Mouse (Mus musculus) megakaryocyte, embryonic 14.5 days (primary cell): ENCODE measurements around the gene Zfp768.

Experiments used
- FLI1 ChIP-seq: IDR thresholded peaks from 2 replicates; pipeline ENCODE4 v1.6.1; 2012; ENCODE audit warnings: low read length, inconsistent platforms, mixed read lengths
- GATA1 ChIP-seq: IDR thresholded peaks from 3 replicates; pipeline ENCODE4 v1.6.1; 2012; ENCODE audit warnings: mixed read lengths, low read length, inconsistent platforms, borderline replicate concordance

- TF ChIP-seq GATA1 (no peak), FLI1 (no peak)
Observed at GRCm38 (mm10) chr7:127296098-127296497, 49.3 kb downstream of the Zfp768 start, which contains the start of gene Itgal.
